Mouse (Mus musculus) lung, embryonic 16.5 days (tissue): ENCODE measurements at regions not wholly inside any gene's neighbourhood (a gene's known extent, or its start where the extent isn't known, plus 50 kb on each side); places are given as distances from the start of the nearest gene placed in this dataset.
A peak's percentile ranks its signal among the peaks of the same experiment; 100 is the strongest.

Experiments
- ATAC-seq: fragments of 200-750 bp; cut with Nextera tagmentation; 2 replicates; pipeline ENCODE4 v1.8.0; 2017; ENCODE audit warnings: low read depth, mild to moderate bottlenecking, moderate library complexity
- H3K27ac ChIP-seq: fragments of 300-500 bp; sonication (generic); 2 replicates; pipeline ENCODE4 v1.5.1; 2014; ENCODE audit warnings: mild to moderate bottlenecking, control low read depth, low read length
- H3K27me3 ChIP-seq: fragments of 300-500 bp; sonication (generic); 2 replicates; pipeline ENCODE4 v1.6.1; 2014; ENCODE audit warnings: low read depth, low read length, mixed read lengths; ENCODE audit not compliant: control insufficient read depth, insufficient read depth
- H3K36me3 ChIP-seq: fragments of 300-500 bp; sonication (generic); 2 replicates; pipeline ENCODE4 v1.6.1; 2014; ENCODE audit warnings: low read length; ENCODE audit not compliant: control insufficient read depth, insufficient read depth
- H3K4me1 ChIP-seq: fragments of 300-500 bp; sonication (generic); replicated peaks from 2 replicates; pipeline ENCODE4 v1.6.1; 2014; ENCODE audit warnings: low read length, mixed read lengths; ENCODE audit not compliant: control insufficient read depth, insufficient read depth
- H3K4me2 ChIP-seq: fragments of 300-500 bp; sonication (generic); 2 replicates; pipeline ENCODE4 v1.6.1; 2014; ENCODE audit warnings: low read depth, low read length, control low read depth
- H3K4me3 ChIP-seq: fragments of 300-500 bp; sonication (generic); 2 replicates; pipeline ENCODE4 v1.5.1; 2014; ENCODE audit warnings: mild to moderate bottlenecking, low read length, control low read depth
- H3K9ac ChIP-seq: fragments of 300-500 bp; sonication (generic); 2 replicates; pipeline ENCODE4 v1.6.1; 2014; ENCODE audit warnings: low read length, control low read depth
- H3K9me3 ChIP-seq: fragments of 300-500 bp; sonication (generic); 2 replicates; pipeline ENCODE4 v1.6.1; 2016; ENCODE audit warnings: low read length; ENCODE audit not compliant: control insufficient read depth
- WGBS: fragments of 180-500 bp; shearing (Covaris S2); extraction: QIAGEN DNeasy Blood & Tissue Kit; methylation state at CpG from one replicate; pipeline ENCODE4 v1.1.7; 2014; 5-methylcytosine and 5-hydroxymethylcytosine counted together

DNA sequence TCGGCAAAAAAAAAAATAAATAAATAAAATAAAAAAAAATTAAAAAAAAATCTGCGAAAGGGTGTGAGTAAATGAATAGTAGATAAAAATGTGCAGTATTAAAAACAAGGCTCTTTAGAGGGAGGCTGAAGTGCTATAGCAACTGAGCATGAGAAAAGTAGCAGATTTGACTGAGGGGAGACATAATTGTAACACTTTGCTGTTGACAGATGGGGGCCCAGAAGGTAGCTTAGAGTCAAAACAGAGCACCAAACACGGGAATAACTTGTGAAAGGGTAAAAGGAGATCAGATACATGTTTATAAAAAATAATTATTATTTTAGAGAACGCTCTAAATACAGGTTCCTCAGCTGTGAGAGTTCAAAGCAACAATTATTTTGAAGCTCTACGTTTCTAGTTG lies 605.1 kb downstream of the Tmem182 start:
- no peaks in the 10 kb centered on the region for H3K9me3 ChIP-seq
- no peaks in the 10 kb centered on the region for H3K4me1 ChIP-seq
- no peak overlapping the region for H3K4me3 ChIP-seq
- no peak for ATAC-seq
- no peak overlapping the region for H3K27ac ChIP-seq
- no peaks in the 10 kb centered on the region for H3K27me3 ChIP-seq
- 68% methylated on average over 5 of the region's 5 CpGs for WGBS
- H3K4me2 ChIP-seq = no peak overlapping the region
- no peaks in the 10 kb centered on the region for H3K36me3 ChIP-seq
- no peak overlapping the region for H3K9ac ChIP-seq

GRCm38 (mm10) chr1:41411641-41412040 lies 606.2 kb downstream of the Tmem182 start:
- 70% methylated on average over 3 of the region's 3 CpGs for WGBS
- no peak for ATAC-seq

GRCm38 (mm10) chr1:41412078-41412477 lies 606.7 kb downstream of the Tmem182 start:
- 84% methylated on average over 8 of the region's 8 CpGs for WGBS
- no peaks in the 10 kb centered on the region for H3K4me1 ChIP-seq
- no peaks in the 10 kb centered on the region for H3K9me3 ChIP-seq
- H3K4me2 ChIP-seq = no peak overlapping the region
- no peaks in the 10 kb centered on the region for H3K27me3 ChIP-seq
- H3K27ac ChIP-seq = no peak overlapping the region
- no peaks in the 10 kb centered on the region for H3K36me3 ChIP-seq
- H3K4me3 ChIP-seq = no peak overlapping the region
- no peak for ATAC-seq
- H3K9ac ChIP-seq = no peak overlapping the region

More at GRCm38 (mm10) chr1:41411641-41412040, 606.2 kb downstream of the Tmem182 start:
- Histone ChIP-seq H3K27ac (no peak overlapping the region), H3K4me1 (no peaks in the 10 kb centered on the region), H3K4me3 (no peak overlapping the region), H3K27me3 (no peaks in the 10 kb centered on the region), H3K9ac (no peak overlapping the region), H3K36me3 (no peaks in the 10 kb centered on the region), H3K4me2 (no peak overlapping the region), H3K9me3 (no peaks in the 10 kb centered on the region)

- H3K4me2 ChIP-seq = no peak overlapping the region
- H3K9ac ChIP-seq = no peak overlapping the region
- H3K4me1 ChIP-seq = peaks cover 2% of the 10 kb centered on the region; the same call in 1 of the 2 replicates
- no peaks in the 10 kb centered on the region for H3K27me3 ChIP-seq
- no peaks in the 10 kb centered on the region for H3K36me3 ChIP-seq
- H3K27ac ChIP-seq = peak overlapping the region; percentile 88
- ATAC-seq = peak; percentile 94
- H3K9me3 ChIP-seq = no peaks in the 10 kb centered on the region
- 43% methylated on average over 3 of the region's 3 CpGs for WGBS
- H3K4me3 ChIP-seq = no peak overlapping the region
These were observed 615.3 kb downstream of the Tmem182 start for GRCm38 (mm10) chr1:41420489-41421327.

- H3K27me3 ChIP-seq = no peaks in the 10 kb centered on the region
- no peak overlapping the region for H3K4me3 ChIP-seq
- no peaks in the 10 kb centered on the region for H3K9me3 ChIP-seq
- H3K4me1 ChIP-seq = peaks cover 4% of the 10 kb centered on the region; the same call in 1 of the 2 replicates
- H3K4me2 ChIP-seq = 0 out of 2 replicates have a peak overlapping the region, but pooled peaks have one; percentile 17
- H3K27ac ChIP-seq = no peak overlapping the region
- H3K36me3 ChIP-seq = no peaks in the 10 kb centered on the region
- no peak for ATAC-seq
- H3K9ac ChIP-seq = no peak overlapping the region
- WGBS = 21% methylated on average over 6 of the region's 6 CpGs
These were observed 622.5 kb downstream of the Tmem182 start for GRCm38 (mm10) chr1:41427853-41428252.

DNA sequence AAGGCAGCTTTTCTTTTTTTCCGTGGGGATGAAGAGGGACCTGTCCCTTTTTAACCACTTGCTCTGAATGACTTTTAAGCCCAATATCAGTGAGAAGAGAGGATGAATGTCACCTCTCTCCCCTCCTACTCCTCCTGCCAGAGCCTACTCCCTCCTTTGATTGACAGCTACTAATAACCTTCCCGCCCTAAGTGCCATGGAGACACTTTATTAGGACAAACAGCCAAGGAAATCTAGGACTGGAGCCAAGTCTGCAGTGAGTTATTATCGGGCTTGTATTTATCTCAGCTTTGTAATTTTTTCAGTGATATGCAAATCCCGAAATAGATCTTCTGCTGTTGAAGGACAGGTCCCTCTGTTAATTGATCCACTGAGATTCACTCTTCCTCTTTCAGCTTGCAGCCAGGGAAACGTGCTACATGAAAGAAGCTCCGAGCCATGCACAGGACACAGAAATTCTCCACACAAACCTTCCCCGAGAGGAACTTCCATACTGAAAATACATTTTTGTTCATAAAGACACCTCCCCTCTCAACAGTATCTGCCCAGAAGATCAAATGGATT lies 625.8 kb downstream of the Tmem182 start:
- ATAC-seq = no peak
- WGBS = 35% methylated on average over 7 of the region's 7 CpGs
- H3K27ac ChIP-seq = no peak overlapping the region

DNA sequence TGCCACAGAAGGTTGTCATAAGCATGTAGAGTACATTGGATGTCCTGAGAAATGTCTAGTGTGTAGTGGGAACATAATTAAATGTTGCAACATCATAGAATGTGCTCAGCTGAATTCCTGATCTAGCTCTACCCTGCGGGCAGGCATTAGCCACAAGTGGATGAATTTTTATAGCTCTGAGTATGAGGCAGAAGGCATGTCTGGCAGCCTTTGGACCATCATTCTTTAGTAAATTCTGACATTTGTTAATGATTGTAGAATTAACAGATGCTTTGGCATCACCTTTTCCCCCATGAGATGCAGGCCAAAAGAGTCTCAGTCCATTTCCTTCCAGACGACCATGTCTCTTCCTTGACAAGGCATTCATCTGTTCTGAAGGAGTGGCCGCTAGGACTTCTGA lies 630.0 kb downstream of the Tmem182 start:
- no peak for ATAC-seq
- H3K4me1 ChIP-seq = peaks cover 4% of the 10 kb centered on the region; the same call in 1 of the 2 replicates
- H3K36me3 ChIP-seq = no peaks in the 10 kb centered on the region
- no peak overlapping the region for H3K4me2 ChIP-seq
- no peaks in the 10 kb centered on the region for H3K9me3 ChIP-seq
- no peak overlapping the region for H3K9ac ChIP-seq
- H3K4me3 ChIP-seq = no peak overlapping the region
- no peaks in the 10 kb centered on the region for H3K27me3 ChIP-seq
- no peak overlapping the region for H3K27ac ChIP-seq
- 83% methylated on average over 3 of the region's 3 CpGs for WGBS

More for the DNA sequence above, 625.8 kb downstream of the Tmem182 start:
- Histone ChIP-seq H3K36me3 (no peaks in the 10 kb centered on the region), H3K4me3 (no peak overlapping the region), H3K4me2 (no peak overlapping the region), H3K9me3 (no peaks in the 10 kb centered on the region), H3K27me3 (no peaks in the 10 kb centered on the region), H3K9ac (no peak overlapping the region), H3K4me1 (peaks cover 4% of the 10 kb centered on the region; the same call in 1 of the 2 replicates)

- H3K9me3 ChIP-seq = no peaks in the 10 kb centered on the region
- H3K4me3 ChIP-seq = no peak overlapping the region
- H3K27me3 ChIP-seq = no peaks in the 10 kb centered on the region
- no peak overlapping the region for H3K4me2 ChIP-seq
- no peak for ATAC-seq
- H3K36me3 ChIP-seq = no peaks in the 10 kb centered on the region
- H3K4me1 ChIP-seq = no peaks in the 10 kb centered on the region
- no peak overlapping the region for H3K27ac ChIP-seq
- no peak overlapping the region for H3K9ac ChIP-seq
These were observed 644.6 kb downstream of the Tmem182 start for GRCm38 (mm10) chr1:41449972-41450371.
